Mouse (Mus musculus) myocyte (in vitro differentiated cells): ENCODE results near the gene Qsox1. TPM values are rescaled to one million over a fixed set of nuclear protein-coding genes. Genes with fewer than 3 reads are reported as not detected.

ENCODE experiments used
- H3K27me3 ChIP-seq: one replicate; pipeline ENCODE4 v1.6.1; 2011; ENCODE audit not compliant: control insufficient read depth, insufficient read depth, insufficient read length
- H3K36me3 ChIP-seq: one replicate; pipeline ENCODE4 v1.6.1; 2011; ENCODE audit not compliant: control insufficient read depth, insufficient read depth
- H3K4me2 ChIP-seq: one replicate; pipeline ENCODE4 v1.6.1; 2011; ENCODE audit warnings: low read depth, control low read depth
- H3K4me3 ChIP-seq: one replicate; pipeline ENCODE4 v1.5.1; 2011; ENCODE audit warnings: mild to moderate bottlenecking, control low read depth, moderate library complexity
- H3K79me2 ChIP-seq: one replicate; pipeline ENCODE4 v1.6.1; 2011; ENCODE audit not compliant: control insufficient read depth, insufficient read depth
- H3ac ChIP-seq: one replicate; pipeline ENCODE4 v1.6.1; 2011; ENCODE audit not compliant: control insufficient read depth, insufficient read length
- CEBPB ChIP-seq: IDR thresholded peaks from 2 replicates; pipeline ENCODE4 v1.6.1; 2011; ENCODE audit warnings: mild to moderate bottlenecking, moderate library complexity; ENCODE audit not compliant: poor library complexity, insufficient read depth, severe bottlenecking
- E2F4 ChIP-seq: IDR thresholded peaks from one replicate; pipeline ENCODE4 v1.6.1; 2011; ENCODE audit warnings: mild to moderate bottlenecking, control low read depth, moderate library complexity; ENCODE audit not compliant: insufficient read depth
- MAX ChIP-seq: IDR thresholded peaks from one replicate; pipeline ENCODE4 v1.6.1; 2011; ENCODE audit warnings: low read depth, mild to moderate bottlenecking, control low read depth
- MYOD1 ChIP-seq, 3 experiments: IDR thresholded peaks; one replicate each; pipeline ENCODE4 v1.6.1; 2011; ENCODE audit warnings: control low read depth in 2 of 3, low read depth in 2 of 3, mild to moderate bottlenecking in 2 of 3, moderate library complexity in 1 of 3; ENCODE audit not compliant: insufficient read length in 2 of 3, control insufficient read depth in 1 of 3
- MYOG ChIP-seq, 3 experiments: IDR thresholded peaks; one replicate each; pipeline ENCODE4 v1.6.1; 2011; ENCODE audit warnings: control low read depth in 2 of 3, low read depth in 2 of 3, mild to moderate bottlenecking in 2 of 3; ENCODE audit not compliant: insufficient read length in 2 of 3, control insufficient read depth in 1 of 3, insufficient read depth in 1 of 3
- POLR2A ChIP-seq: IDR thresholded peaks from one replicate; pipeline ENCODE4 v1.6.1; 2011; ENCODE audit warnings: low read depth, mild to moderate bottlenecking, control low read depth, moderate library complexity; ENCODE audit not compliant: insufficient read length
- POLR2AphosphoS2 ChIP-seq: IDR thresholded peaks from one replicate; pipeline ENCODE4 v1.6.1; 2011; ENCODE audit warnings: low read depth, control low read depth; ENCODE audit not compliant: insufficient read length
- REST ChIP-seq: IDR thresholded peaks from one replicate; pipeline ENCODE4 v1.6.1; 2011; ENCODE audit warnings: mild to moderate bottlenecking, control low read depth, moderate library complexity; ENCODE audit not compliant: insufficient read depth, insufficient read length
- SRF ChIP-seq: IDR thresholded peaks from one replicate; pipeline ENCODE4 v1.6.1; 2011; ENCODE audit warnings: low read depth; ENCODE audit not compliant: control insufficient read depth, insufficient read length
- TCF12 ChIP-seq: IDR thresholded peaks from one replicate; pipeline ENCODE4 v1.6.1; 2011; ENCODE audit warnings: mild to moderate bottlenecking, control low read depth; ENCODE audit not compliant: poor library complexity, insufficient read depth, severe bottlenecking
- TCF3 ChIP-seq: IDR thresholded peaks from one replicate; pipeline ENCODE4 v1.6.1; 2011; ENCODE audit warnings: low read depth, control low read depth; ENCODE audit not compliant: insufficient read length
- USF1 ChIP-seq: IDR thresholded peaks from one replicate; pipeline ENCODE4 v1.6.1; 2011; ENCODE audit warnings: low read depth, mild to moderate bottlenecking, control low read depth, moderate library complexity
- polyA plus RNA-seq: library from polyadenylated mRNA; unstranded; fragments of >200 nt; fragmentation: generic; extraction: Trizol; gene quantifications from one replicate; pipeline ENCODE4 v1.2.1, GENCODE M21; 2012; ENCODE audit warnings: missing spikeins

The Qsox1 gene
- polyA plus RNA-seq, 1 experiment: 101 TPM

DNA sequence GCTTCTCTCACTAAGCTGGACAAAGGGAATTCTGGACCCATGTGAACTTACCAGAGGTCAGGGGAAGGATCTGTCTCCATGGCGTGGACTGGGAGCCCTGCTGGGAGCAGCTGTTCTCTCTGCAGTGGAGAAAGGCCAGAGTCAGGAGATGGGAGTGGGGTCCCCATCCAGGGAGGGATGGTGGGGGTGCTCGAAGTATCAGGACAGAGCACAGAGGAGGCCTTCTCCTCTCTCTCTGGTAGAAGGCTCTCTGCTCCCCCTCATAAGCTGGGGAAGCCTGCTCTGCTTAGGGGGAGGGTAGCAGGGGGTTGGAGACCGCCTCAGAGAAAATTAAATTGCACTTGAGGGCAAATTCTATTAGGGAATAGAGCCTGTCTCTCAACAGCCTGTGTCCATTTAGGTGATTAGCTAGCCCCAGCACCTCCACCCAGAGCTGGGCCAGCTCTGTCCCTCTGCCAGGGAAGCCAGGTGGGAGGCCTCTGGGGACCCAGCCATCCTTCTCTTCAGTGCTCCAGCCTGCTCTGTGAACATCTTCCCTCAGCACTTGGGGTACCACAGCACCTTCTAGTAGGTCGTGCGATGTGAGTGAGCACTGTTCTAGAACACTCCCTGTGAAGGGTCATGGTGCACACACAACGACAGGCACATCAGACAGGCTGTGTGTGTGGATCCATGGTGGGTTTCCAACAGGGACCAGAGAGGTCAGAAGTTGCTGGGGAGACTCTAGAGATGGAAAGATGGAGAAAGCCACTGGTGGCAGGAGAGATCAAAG lies 61.0 kb downstream of the Qsox1 start, which contains the start of gene Lhx4:
TSS of gene Lhx4 (minus strand) at position 201 of the 772 bp plus-strand sequence.
- no peaks in the 10 kb centered on the region for H3K36me3 ChIP-seq
- peaks cover 56% of the 10 kb centered on the region for H3K27me3 ChIP-seq
- TF ChIP-seq TCF3 (no peak), TCF12 (no peak), USF1 (no peak), POLR2AphosphoS2 (no peak), MYOD1 (IDR thresholded peaks at IDR 0.05; ENCODE audit: control insufficient read depth in 1 of 3, insufficient read length in 2 of 3, low read depth in 2 of 3) (no peak), MYOG (IDR thresholded peaks at IDR 0.05; ENCODE audit: control insufficient read depth in 1 of 3, insufficient read depth in 1 of 3, insufficient read length in 2 of 3, low read depth in 2 of 3) (no peak), SRF (no peak), CEBPB (no peak), POLR2A (no peak), E2F4 (no peak), MAX (no peak), REST (no peak)
- no peak within 1 kb of the TSS for H3K4me2 ChIP-seq
- no peak within 1 kb of the TSS for H3ac ChIP-seq
- H3K79me2 ChIP-seq: no peaks in the 10 kb centered on the region
- H3K4me3 ChIP-seq: no peak within 1 kb of the TSS

DNA sequence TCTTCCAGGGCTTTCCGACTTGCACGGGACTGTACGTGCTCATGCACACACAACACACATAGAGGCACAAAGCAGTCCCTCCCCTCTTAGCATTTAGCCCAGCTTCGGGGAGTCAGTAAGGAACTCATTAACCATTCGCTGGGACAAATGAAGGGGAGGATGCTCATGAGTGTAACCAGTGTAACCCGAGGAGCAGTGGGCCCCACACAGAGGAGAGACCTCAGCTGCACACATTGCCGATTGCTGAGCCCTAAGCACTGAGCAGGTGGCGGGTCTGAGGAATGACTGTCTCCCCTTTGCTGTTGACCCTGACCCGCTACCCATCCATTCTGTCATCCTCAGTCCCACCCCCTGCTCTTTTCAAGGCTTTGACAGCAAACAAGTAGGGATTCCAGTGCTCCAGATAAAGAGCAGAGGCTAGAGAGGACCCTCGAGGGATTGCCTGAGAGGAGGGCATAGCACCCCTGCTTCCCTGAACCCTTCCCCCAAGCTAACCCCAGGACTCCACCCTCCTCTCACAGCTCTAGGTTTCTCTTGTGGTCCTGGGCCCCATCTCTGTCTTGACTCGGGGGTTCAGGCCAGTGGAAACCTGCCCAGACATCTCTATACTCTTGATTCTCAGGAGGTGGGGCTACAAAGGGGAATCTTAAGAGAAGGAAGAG lies 62.0 kb downstream of the Qsox1 start:
- no peaks in the 10 kb centered on the region for H3K36me3 ChIP-seq
- H3K79me2 ChIP-seq: no peaks in the 10 kb centered on the region
- TF ChIP-seq USF1 (no peak), TCF12 (no peak), TCF3 (no peak), MAX (no peak), MYOD1 (IDR thresholded peaks at IDR 0.05; ENCODE audit: control insufficient read depth in 1 of 3, insufficient read length in 2 of 3, low read depth in 2 of 3) (no peak), E2F4 (no peak), POLR2AphosphoS2 (no peak), REST (no peak), MYOG (IDR thresholded peaks at IDR 0.05; ENCODE audit: control insufficient read depth in 1 of 3, insufficient read depth in 1 of 3, insufficient read length in 2 of 3, low read depth in 2 of 3) (no peak), SRF (no peak), POLR2A (no peak), CEBPB (no peak)
- peaks cover 66% of the 10 kb centered on the region for H3K27me3 ChIP-seq
- no peak overlapping the region for H3ac ChIP-seq
- H3K4me3 ChIP-seq: no peak overlapping the region
- no peak overlapping the region for H3K4me2 ChIP-seq

DNA sequence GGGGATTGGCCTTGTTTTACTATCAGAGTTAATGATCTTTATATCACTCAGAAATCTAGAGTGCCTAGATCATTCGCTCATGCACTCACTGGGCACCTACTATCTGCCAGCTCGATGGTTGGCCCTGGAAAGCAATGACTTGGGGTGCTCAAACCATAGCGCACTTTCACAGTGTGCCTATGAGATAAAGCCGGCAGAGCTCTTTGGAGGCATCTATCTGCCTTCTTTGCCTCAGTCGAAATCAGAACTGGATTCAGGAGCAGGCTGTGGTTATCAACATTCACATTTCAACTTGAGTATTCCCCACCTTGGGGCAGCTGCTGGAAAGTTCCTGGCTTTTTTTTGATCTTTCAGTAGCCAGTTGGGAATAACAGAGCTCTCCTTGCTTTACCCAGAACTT lies 64.8 kb downstream of the Qsox1 start:
- no peaks in the 10 kb centered on the region for H3K79me2 ChIP-seq
- H3K4me2 ChIP-seq: no peak overlapping the region
- TF ChIP-seq TCF3 (no peak), POLR2AphosphoS2 (no peak), MYOG (IDR thresholded peaks at IDR 0.05; ENCODE audit: control insufficient read depth in 1 of 3, insufficient read depth in 1 of 3, insufficient read length in 2 of 3, low read depth in 2 of 3) (no peak), TCF12 (no peak), REST (no peak), MAX (no peak), USF1 (no peak), MYOD1 (IDR thresholded peaks at IDR 0.05; ENCODE audit: control insufficient read depth in 1 of 3, insufficient read length in 2 of 3, low read depth in 2 of 3) (no peak), E2F4 (no peak), CEBPB (no peak), POLR2A (no peak)
- H3ac ChIP-seq: no peak overlapping the region
- H3K27me3 ChIP-seq: peaks cover 65% of the 10 kb centered on the region
- no peaks in the 10 kb centered on the region for H3K36me3 ChIP-seq
- H3K4me3 ChIP-seq: no peak overlapping the region

DNA sequence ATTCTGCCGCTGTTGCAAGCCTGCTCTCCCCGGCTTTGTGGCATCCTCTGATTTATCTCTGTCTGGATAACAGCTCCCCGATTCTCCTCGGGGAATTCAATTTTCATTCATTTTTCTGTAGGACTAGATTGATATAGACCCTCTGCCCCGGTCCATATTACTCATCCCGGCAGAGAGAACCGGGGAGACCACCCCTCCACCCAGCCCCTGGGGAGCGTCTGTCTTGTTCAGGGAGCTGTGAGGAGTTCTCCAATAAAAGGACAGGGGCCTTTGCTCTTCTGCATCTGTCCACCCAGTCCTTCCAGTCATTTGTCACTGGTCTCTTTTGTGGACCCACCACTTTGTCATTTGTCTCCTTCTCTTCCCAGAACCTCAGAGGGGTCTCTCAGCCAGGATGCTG lies 65.7 kb downstream of the Qsox1 start:
- no peak overlapping the region for H3ac ChIP-seq
- TF ChIP-seq TCF12 (no peak), CEBPB (no peak), REST (no peak), POLR2A (no peak), USF1 (no peak), E2F4 (no peak), MYOD1 (IDR thresholded peaks at IDR 0.05; ENCODE audit: control insufficient read depth in 1 of 3, insufficient read length in 2 of 3, low read depth in 2 of 3) (no peak), TCF3 (no peak), SRF (no peak), POLR2AphosphoS2 (no peak)
- peaks cover 67% of the 10 kb centered on the region for H3K27me3 ChIP-seq
- H3K36me3 ChIP-seq: no peaks in the 10 kb centered on the region
- no peaks in the 10 kb centered on the region for H3K79me2 ChIP-seq
- no peak overlapping the region for H3K4me2 ChIP-seq
- no peak overlapping the region for H3K4me3 ChIP-seq
